In the genomic region with DNA sequence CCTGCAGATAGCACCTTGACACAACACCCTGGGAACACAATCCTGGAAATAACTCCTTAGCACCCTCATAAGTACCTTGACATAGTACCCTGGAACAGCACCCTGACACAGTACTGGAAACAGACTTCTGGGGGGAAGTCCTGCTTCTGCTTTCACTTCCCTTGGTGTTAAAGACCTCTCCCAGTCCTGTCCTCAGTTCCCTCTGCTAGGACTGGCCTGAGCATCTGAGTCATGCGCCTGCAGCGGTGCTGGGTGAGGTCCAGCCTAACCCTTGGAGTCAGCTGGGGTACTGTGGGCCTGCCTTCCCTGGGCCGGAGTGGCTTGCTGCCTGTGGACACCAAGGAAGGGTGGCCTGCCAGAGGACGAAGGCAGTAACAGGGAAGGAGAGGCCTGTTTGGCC, we compare ENCODE assay signal across 11 mouse cellular contexts.
A peak's percentile ranks its signal among the peaks of the same experiment; 100 is the strongest.
DNase-seq lines count a peak whose midpoint lies in the region; ATAC-seq and TF ChIP-seq lines count a peak whose summit lies in the region.
"Had no signal": no experiment of that assay in that cellular context is flagged by ENCODE, and none has a peak within 500 bp of the region (broad histone marks: within the 10 kb centered on the region; RNA-seq: fewer than 3 reads in every experiment).

No protein-coding gene starts in this region.

- no peaks in the 10 kb centered on the region for H3K9me3 ChIP-seq in lung, embryonic 14.5 days (ENCODE audit: low read depth, low read length)
- peaks cover 5% of the 10 kb centered on the region; the same call in 1 of the 2 replicates for H3K9me3 ChIP-seq in forebrain, embryonic 13.5 days (replicated peaks)

- no peak overlapping the region for H3K4me3 ChIP-seq in lung, embryonic 14.5 days (ENCODE audit: low read depth, low read length)
- H3K4me3 ChIP-seq in bone marrow, adult 2 months (replicated peaks; ENCODE audit: control insufficient read depth, low read depth, low read length), result no peak overlapping the region
- H3K4me3 ChIP-seq in forebrain, embryonic 13.5 days, result no peak overlapping the region
- H3K4me3 ChIP-seq: limb, embryonic 12.5 days had no signal

- peaks cover 11% of the 10 kb centered on the region; the same call in 1 of the 2 replicates for H3K4me1 ChIP-seq in lung, embryonic 14.5 days (ENCODE audit: insufficient read depth)
- H3K4me1 ChIP-seq in bone marrow, adult 2 months (ENCODE audit: control insufficient read depth, insufficient read depth, low read length), result peaks cover 4% of the 10 kb centered on the region
- peaks cover 9% of the 10 kb centered on the region for H3K4me1 ChIP-seq in forebrain, embryonic 13.5 days

- peak; percentile 44; the same call in 1 of the 2 replicates for TF ChIP-seq POLR2A in bone marrow, adult 2 months (IDR thresholded peaks at IDR 0.05; ENCODE audit: borderline replicate concordance, control insufficient read depth, low read depth, low read length)

- ATAC-seq in lung, embryonic 14.5 days (ENCODE audit: insufficient read depth), result no peak
- peak; percentile 97 for ATAC-seq in megakaryocyte progenitor cell, adult 5-6 weeks (replicated peaks; ENCODE audit: poor library complexity)
- ATAC-seq in forebrain, embryonic 13.5 days, result no peak
- ATAC-seq: Patski had no signal

- TF ChIP-seq CTCF in lung, embryonic 14.5 days (IDR thresholded peaks at IDR 0.05; ENCODE audit: low read depth), result no peak
- no peak for TF ChIP-seq CTCF in bone marrow, adult 2 months (IDR thresholded peaks at IDR 0.05; ENCODE audit: control insufficient read depth, insufficient read depth, low read length)

- peak; percentile 14 for DNase-seq in lung, embryonic 14.5 days
- no peak for DNase-seq in lung, postnatal 10 days
- peak; percentile 34 to 41 for DNase-seq in gastrocnemius, postnatal 36 days
- DNase-seq in frontal cortex, postnatal 25 days (ENCODE audit: low spot score in 2 of 2), result no peak
- DNase-seq in thymus, postnatal 10 days (ENCODE audit: low spot score in 2 of 2), result no peak
- DNase-seq: cerebellum, adult 18-20 months had no signal

- WGBS in lung, embryonic 14.5 days, result 84% methylated on average over 4 of the region's 4 CpGs
- 24% methylated on average over 4 of the region's 4 CpGs for WGBS in bone marrow, adult 2 months
- 84% methylated on average over 4 of the region's 4 CpGs for WGBS in forebrain, embryonic 13.5 days

- no peak overlapping the region for H3K4me2 ChIP-seq in lung, embryonic 14.5 days
- no peak overlapping the region for H3K4me2 ChIP-seq in forebrain, embryonic 13.5 days
- H3K4me2 ChIP-seq: limb, embryonic 12.5 days had no signal

- no peak overlapping the region for H3K9ac ChIP-seq in lung, embryonic 14.5 days
- H3K9ac ChIP-seq in forebrain, embryonic 13.5 days, result no peak overlapping the region
- H3K9ac ChIP-seq: limb, embryonic 12.5 days had no signal

- 0 out of 2 replicates have a peak overlapping the region, but pooled peaks have one; percentile 81 for H3K27ac ChIP-seq in lung, embryonic 14.5 days (ENCODE audit: low read depth)
- peak overlapping the region; percentile 47 for H3K27ac ChIP-seq in bone marrow, adult 2 months (ENCODE audit: control insufficient read depth, insufficient read depth, low read depth, low read length, poor library complexity)
- H3K27ac ChIP-seq in forebrain, embryonic 13.5 days, result no peak overlapping the region
- H3K27ac ChIP-seq: limb, embryonic 12.5 days had no signal

- no peaks in the 10 kb centered on the region for H3K36me3 ChIP-seq in lung, embryonic 14.5 days (ENCODE audit: insufficient read depth)
- H3K36me3 ChIP-seq in forebrain, embryonic 13.5 days (ENCODE audit: poor library complexity, severe bottlenecking), result no peaks in the 10 kb centered on the region
- H3K36me3 ChIP-seq: limb, embryonic 12.5 days had no signal

- intact Hi-C loops in gastrocnemius, postnatal 36 days (cut with DNase I), result no loop called here

- H3K27me3 ChIP-seq in lung, embryonic 14.5 days (ENCODE audit: insufficient read depth, low read length), result no peaks in the 10 kb centered on the region
- peaks cover 13% of the 10 kb centered on the region for H3K27me3 ChIP-seq in forebrain, embryonic 13.5 days
- H3K27me3 ChIP-seq: Patski had no signal

Comparison
In these comparisons a context has a peak if more than half of its experiments do, and no peak if none do; other contexts are left out.
1. DNase-seq: peak in lung, embryonic 14.5 days (single experiment) and gastrocnemius, postnatal 36 days (2 of 2); none in lung, postnatal 10 days (single experiment), frontal cortex, postnatal 25 days (0 of 2) and thymus, postnatal 10 days (0 of 2).